Mouse (Mus musculus) myocyte (in vitro differentiated cells): ENCODE measurements around the gene Srrm3.

Source experiments
- E2F4 ChIP-seq: IDR thresholded peaks from one replicate; pipeline ENCODE4 v1.6.1; 2011; ENCODE audit warnings: mild to moderate bottlenecking, control low read depth, moderate library complexity; ENCODE audit not compliant: insufficient read depth
- MAX ChIP-seq: IDR thresholded peaks from one replicate; pipeline ENCODE4 v1.6.1; 2011; ENCODE audit warnings: low read depth, mild to moderate bottlenecking, control low read depth
- MYOD1 ChIP-seq, 3 experiments: IDR thresholded peaks; one replicate each; pipeline ENCODE4 v1.6.1; 2011; ENCODE audit warnings: control low read depth in 2 of 3, low read depth in 2 of 3, mild to moderate bottlenecking in 2 of 3, moderate library complexity in 1 of 3; ENCODE audit not compliant: insufficient read length in 2 of 3, control insufficient read depth in 1 of 3
- POLR2A ChIP-seq: IDR thresholded peaks from one replicate; pipeline ENCODE4 v1.6.1; 2011; ENCODE audit warnings: low read depth, mild to moderate bottlenecking, control low read depth, moderate library complexity; ENCODE audit not compliant: insufficient read length
- SRF ChIP-seq: IDR thresholded peaks from one replicate; pipeline ENCODE4 v1.6.1; 2011; ENCODE audit warnings: low read depth; ENCODE audit not compliant: control insufficient read depth, insufficient read length

DNA sequence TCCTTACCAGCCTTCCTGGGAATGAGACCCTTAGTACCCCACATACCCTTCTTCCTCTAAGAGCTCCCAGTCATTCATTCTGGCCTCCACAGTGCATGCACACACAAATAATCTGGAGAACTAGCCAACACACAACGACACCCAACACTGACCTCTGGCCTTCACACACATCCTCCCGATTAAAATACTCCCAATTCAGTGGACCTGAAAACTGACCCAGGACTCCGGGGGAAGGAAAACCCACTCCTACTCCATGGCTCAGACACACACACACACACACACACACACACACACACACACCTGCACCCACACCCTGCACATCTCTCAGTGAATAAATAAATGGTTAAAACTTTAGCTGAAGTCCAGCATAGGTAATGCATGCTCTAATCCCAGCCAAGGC, 113.2 kb downstream of the Srrm3 start:
- TF ChIP-seq E2F4 = no peak
- no peak for TF ChIP-seq MAX
- TF ChIP-seq POLR2A = no peak
- no peak for TF ChIP-seq MYOD1 (IDR thresholded peaks at IDR 0.05; ENCODE audit: control insufficient read depth in 1 of 3, insufficient read length in 2 of 3, low read depth in 2 of 3)
- no peak for TF ChIP-seq SRF
